10 mouse cellular contexts compared by ENCODE assay signal in genomic region chr6:83711725-83712475, GRCm38 (mm10). TPM values are rescaled to one million over a fixed set of nuclear protein-coding genes. Genes with fewer than 3 reads are reported as not detected.
DNase-seq lines count a peak whose midpoint lies in the region; ATAC-seq and TF ChIP-seq lines count a peak whose summit lies in the region.
"Had no signal": no experiment of that assay in that cellular context is flagged by ENCODE, and none has a peak within 500 bp of the region (broad histone marks: within the 10 kb centered on the region; RNA-seq: fewer than 3 reads in every experiment).

No protein-coding gene starts in this region.

- H3K9me3 ChIP-seq in liver, embryonic 11.5 days (ENCODE audit: control insufficient read depth, low read length): no peaks in the 10 kb centered on the region
- no peaks in the 10 kb centered on the region for H3K9me3 ChIP-seq in embryonic facial prominence, embryonic 13.5 days
- no peaks in the 10 kb centered on the region for H3K9me3 ChIP-seq in intestine, postnatal 0 days (ENCODE audit: control insufficient read depth)

- no peak for TF ChIP-seq CTCF in intestine, postnatal 0 days (IDR thresholded peaks at IDR 0.05; ENCODE audit: low read depth)
- no peak for TF ChIP-seq CTCF in small intestine, adult 2 months (IDR thresholded peaks at IDR 0.05; ENCODE audit: extremely low read depth, insufficient read length, insufficient replicate concordance, low read depth, low read length)

- intact Hi-C loops in left cerebral cortex, postnatal 14 days (cut with DNase I): no loop called here

- H3K4me1 ChIP-seq in liver, embryonic 11.5 days (replicated peaks; ENCODE audit: control insufficient read depth, insufficient read depth, low read length): peaks cover 9% of the 10 kb centered on the region; the same call in 1 of the 2 replicates
- H3K4me1 ChIP-seq in embryonic facial prominence, embryonic 13.5 days: peaks cover 24% of the 10 kb centered on the region
- H3K4me1 ChIP-seq in intestine, postnatal 0 days (replicated peaks; ENCODE audit: control insufficient read depth, insufficient read depth, low read length): no peaks in the 10 kb centered on the region
- peaks cover 15% of the 10 kb centered on the region; the same call in 1 of the 2 replicates for H3K4me1 ChIP-seq in small intestine, adult 2 months (ENCODE audit: control insufficient read depth, insufficient read depth, insufficient read length, low read length)

- 6% methylated on average over 43 of the region's 45 CpGs for whole genome bisulfite sequencing in liver, embryonic 11.5 days
- WGBS in embryonic facial prominence, embryonic 13.5 days: under 1% methylated on average over 45 of the region's 45 CpGs
- WGBS in intestine, postnatal 0 days: 4% methylated on average over 45 of the region's 45 CpGs
- whole genome bisulfite sequencing in small intestine, adult 2 months: 8% methylated on average over 45 of the region's 45 CpGs

- no peak for TF ChIP-seq POLR2A in small intestine, adult 2 months (IDR thresholded peaks at IDR 0.05; ENCODE audit: low read depth, low read length)

- H3K27me3 ChIP-seq in liver, embryonic 11.5 days (replicated peaks; ENCODE audit: control insufficient read depth, insufficient read depth, low read length): peaks cover 98% of the 10 kb centered on the region
- H3K27me3 ChIP-seq in embryonic facial prominence, embryonic 13.5 days: peaks cover 99% of the 10 kb centered on the region
- H3K27me3 ChIP-seq in intestine, postnatal 0 days (replicated peaks; ENCODE audit: control insufficient read depth, insufficient read depth, low read length): peaks cover 98% of the 10 kb centered on the region
- peaks cover 90% of the 10 kb centered on the region for H3K27me3 ChIP-seq in small intestine, adult 2 months (ENCODE audit: control insufficient read depth, insufficient read depth, low read length)

- H3K4me3 ChIP-seq in liver, embryonic 11.5 days (ENCODE audit: low read depth, low read length): peak overlapping the region; percentile 42; the same call in 1 of the 2 replicates
- H3K4me3 ChIP-seq in embryonic facial prominence, embryonic 13.5 days: peak overlapping the region; percentile 47
- H3K4me3 ChIP-seq in intestine, postnatal 0 days (ENCODE audit: low read depth, low read length): peak overlapping the region; percentile 40
- peak overlapping the region; percentile 58; the same call in 1 of the 2 replicates for H3K4me3 ChIP-seq in small intestine, adult 2 months (ENCODE audit: low read depth, low read length)

- no peak overlapping the region for H3K27ac ChIP-seq in liver, embryonic 11.5 days (ENCODE audit: low read depth, low read length)
- H3K27ac ChIP-seq in embryonic facial prominence, embryonic 13.5 days: no peak overlapping the region
- no peak overlapping the region for H3K27ac ChIP-seq in intestine, postnatal 0 days (ENCODE audit: low read depth, low read length)
- H3K27ac ChIP-seq in small intestine, adult 2 months (ENCODE audit: insufficient read depth, low read depth, low read length): no peak overlapping the region
- H3K27ac ChIP-seq: layer of hippocampus, adult 2 months had no signal

- H3K36me3 ChIP-seq in liver, embryonic 11.5 days (ENCODE audit: control insufficient read depth, insufficient read depth, low read length): no peaks in the 10 kb centered on the region
- no peaks in the 10 kb centered on the region for H3K36me3 ChIP-seq in embryonic facial prominence, embryonic 13.5 days
- H3K36me3 ChIP-seq in intestine, postnatal 0 days (ENCODE audit: control insufficient read depth, insufficient read depth): no peaks in the 10 kb centered on the region
- no peaks in the 10 kb centered on the region for H3K36me3 ChIP-seq in small intestine, adult 2 months (ENCODE audit: control insufficient read depth, insufficient read depth, low read length)

- DNase-seq in liver, embryonic 11.5 days (ENCODE audit: low spot score): no peak
- no peak for DNase-seq in liver
- DNase-seq in left cerebral cortex, postnatal 14 days (ENCODE audit: low spot score in 2 of 2): no peak
- DNase-seq: right cerebral cortex, adult 18-20 months had no signal

- peak overlapping the region; percentile 80 for H3K4me2 ChIP-seq in liver, embryonic 11.5 days
- H3K4me2 ChIP-seq in embryonic facial prominence, embryonic 13.5 days: peak overlapping the region; percentile 74
- peak overlapping the region; percentile 69 for H3K4me2 ChIP-seq in intestine, postnatal 0 days (replicated peaks; ENCODE audit: low read depth)

- no peak overlapping the region for H3K9ac ChIP-seq in liver, embryonic 11.5 days (ENCODE audit: low read depth, low read length)
- H3K9ac ChIP-seq in embryonic facial prominence, embryonic 13.5 days: no peak overlapping the region
- H3K9ac ChIP-seq in intestine, postnatal 0 days (ENCODE audit: low read depth, low read length): no peak overlapping the region

- no peak for ATAC-seq in liver, embryonic 11.5 days (replicated peaks; ENCODE audit: low FRiP score)
- no peak for ATAC-seq in embryonic facial prominence, embryonic 13.5 days (ENCODE audit: insufficient number of reproducible peaks, insufficient read depth, low FRiP score, low TSS enrichment, low read depth)
- ATAC-seq in intestine, postnatal 0 days: no peak
- no peak for ATAC-seq in erythroblast, adult 5-6 weeks (replicated peaks; ENCODE audit: low FRiP score, poor library complexity, severe bottlenecking)
- no peak for ATAC-seq in megakaryocyte progenitor cell, adult 5-6 weeks (replicated peaks; ENCODE audit: poor library complexity)

RNA-seq across cellular contexts. Expression of gene Vax2, which starts 0.8 kb away (rescaled TPM):
- polyA plus RNA-seq in liver, embryonic 11.5 days (2014; fragmentation: Nextera tagmentation; extraction: Ambion mirVana): not detected in 2 replicates
- not detected in 2 replicates for polyA plus RNA-seq in embryonic facial prominence, embryonic 13.5 days (2015; fragmentation: Nextera tagmentation; extraction: Ambion mirVana)
- polyA plus RNA-seq in intestine, postnatal 0 days (2015; fragmentation: Nextera tagmentation; extraction: Ambion mirVana): not detected in 2 replicates
- 0.15 TPM in 1 of 2 replicates, not detected in the other for polyA plus RNA-seq in small intestine, adult 2 months (2012; rRNA removed)
- total RNA-seq in erythroblast, adult 5-6 weeks (2015; ENCODE audit: low replicate concordance): not detected in 2 replicates
- total RNA-seq in erythroblast, adult 5-6 weeks (2017; ENCODE audit: low replicate concordance): not detected in 2 replicates
- not detected in 2 replicates for total RNA-seq in megakaryocyte progenitor cell, adult 5-6 weeks (2015)
- not detected in 2 replicates for total RNA-seq in megakaryocyte progenitor cell, adult 5-6 weeks (2017)
- not detected for total RNA-seq in left cerebral cortex, postnatal 14 days (2021)
- total RNA-seq: layer of hippocampus, adult 2 months had no signal

RNA-seq across cellular contexts. Expression of gene Atp6v1b1, which starts 30.9 kb away (rescaled TPM):
- not detected in 2 replicates for polyA plus RNA-seq in liver, embryonic 11.5 days (2014; fragmentation: Nextera tagmentation; extraction: Ambion mirVana)
- polyA plus RNA-seq in embryonic facial prominence, embryonic 13.5 days (2015; fragmentation: Nextera tagmentation; extraction: Ambion mirVana): 1.1 and 2.1 TPM in 2 replicates
- not detected in 2 replicates for polyA plus RNA-seq in intestine, postnatal 0 days (2015; fragmentation: Nextera tagmentation; extraction: Ambion mirVana)
- not detected in 2 replicates for polyA plus RNA-seq in small intestine, adult 2 months (2012; rRNA removed)
- not detected in 2 replicates for total RNA-seq in erythroblast, adult 5-6 weeks (2015; ENCODE audit: low replicate concordance)
- not detected in 2 replicates for total RNA-seq in erythroblast, adult 5-6 weeks (2017; ENCODE audit: low replicate concordance)
- total RNA-seq in megakaryocyte progenitor cell, adult 5-6 weeks (2015): not detected in 2 replicates
- not detected in 2 replicates for total RNA-seq in megakaryocyte progenitor cell, adult 5-6 weeks (2017)
- total RNA-seq in left cerebral cortex, postnatal 14 days (2021): not detected

RNA-seq across cellular contexts. Expression of gene Cd207, which starts 34.2 kb away (rescaled TPM):
- polyA plus RNA-seq in liver, embryonic 11.5 days (2014; fragmentation: Nextera tagmentation; extraction: Ambion mirVana): not detected in 2 replicates
- not detected in 2 replicates for polyA plus RNA-seq in embryonic facial prominence, embryonic 13.5 days (2015; fragmentation: Nextera tagmentation; extraction: Ambion mirVana)
- not detected in 2 replicates for polyA plus RNA-seq in intestine, postnatal 0 days (2015; fragmentation: Nextera tagmentation; extraction: Ambion mirVana)
- polyA plus RNA-seq in small intestine, adult 2 months (2012; rRNA removed): not detected in 2 replicates
- total RNA-seq in erythroblast, adult 5-6 weeks (2015; ENCODE audit: low replicate concordance): not detected in 2 replicates
- not detected in 2 replicates for total RNA-seq in erythroblast, adult 5-6 weeks (2017; ENCODE audit: low replicate concordance)
- not detected in 2 replicates for total RNA-seq in megakaryocyte progenitor cell, adult 5-6 weeks (2015)
- not detected in 2 replicates for total RNA-seq in megakaryocyte progenitor cell, adult 5-6 weeks (2017)
- not detected for total RNA-seq in left cerebral cortex, postnatal 14 days (2021)
- total RNA-seq: layer of hippocampus, adult 2 months had no signal

RNA-seq across cellular contexts. Expression of gene Ankrd53, which starts 50.5 kb away (rescaled TPM):
- 0.18 TPM in 1 of 2 replicates, not detected in the other for polyA plus RNA-seq in liver, embryonic 11.5 days (2014; fragmentation: Nextera tagmentation; extraction: Ambion mirVana)
- 0.15 and 0.30 TPM in 2 replicates for polyA plus RNA-seq in embryonic facial prominence, embryonic 13.5 days (2015; fragmentation: Nextera tagmentation; extraction: Ambion mirVana)
- not detected in 2 replicates for polyA plus RNA-seq in intestine, postnatal 0 days (2015; fragmentation: Nextera tagmentation; extraction: Ambion mirVana)
- not detected in 2 replicates for polyA plus RNA-seq in small intestine, adult 2 months (2012; rRNA removed)
- not detected in 2 replicates for total RNA-seq in erythroblast, adult 5-6 weeks (2015; ENCODE audit: low replicate concordance)
- total RNA-seq in erythroblast, adult 5-6 weeks (2017; ENCODE audit: low replicate concordance): not detected in 2 replicates
- total RNA-seq in megakaryocyte progenitor cell, adult 5-6 weeks (2015): not detected in 2 replicates
- total RNA-seq in megakaryocyte progenitor cell, adult 5-6 weeks (2017): not detected in 2 replicates
- not detected for total RNA-seq in left cerebral cortex, postnatal 14 days (2021)
- total RNA-seq: layer of hippocampus, adult 2 months had no signal

RNA-seq across cellular contexts. Expression of gene Clec4f, which starts 55.9 kb away (rescaled TPM):
- polyA plus RNA-seq in liver, embryonic 11.5 days (2014; fragmentation: Nextera tagmentation; extraction: Ambion mirVana): 1.0 and 1.3 TPM in 2 replicates
- 0.28 TPM in 1 of 2 replicates, not detected in the other for polyA plus RNA-seq in embryonic facial prominence, embryonic 13.5 days (2015; fragmentation: Nextera tagmentation; extraction: Ambion mirVana)
- polyA plus RNA-seq in intestine, postnatal 0 days (2015; fragmentation: Nextera tagmentation; extraction: Ambion mirVana): 4.5 and 5.3 TPM in 2 replicates
- not detected in 2 replicates for polyA plus RNA-seq in small intestine, adult 2 months (2012; rRNA removed)
- total RNA-seq in erythroblast, adult 5-6 weeks (2015; ENCODE audit: low replicate concordance): not detected in 2 replicates
- total RNA-seq in erythroblast, adult 5-6 weeks (2017; ENCODE audit: low replicate concordance): not detected in 2 replicates
- total RNA-seq in megakaryocyte progenitor cell, adult 5-6 weeks (2015): not detected in 2 replicates
- not detected in 2 replicates for total RNA-seq in megakaryocyte progenitor cell, adult 5-6 weeks (2017)
- not detected for total RNA-seq in left cerebral cortex, postnatal 14 days (2021)
- total RNA-seq: layer of hippocampus, adult 2 months had no signal
